Mouse (Mus musculus) E14TG2a.4 (cell line): ENCODE results near the gene Maea.
"Not testable (repeated sequence)": the region's sequence is repeated elsewhere in the genome, so short reads cannot be mapped to it uniquely, and the experiment has no call there.

ENCODE experiments used
- H3K27me3 ChIP-seq: 2 replicates; pipeline ENCODE4 v1.6.1; 2014; ENCODE audit warnings: low read length, control low read depth; ENCODE audit not compliant: insufficient read depth
- H3K36me3 ChIP-seq: 2 replicates; pipeline ENCODE4 v1.6.1; 2014; ENCODE audit warnings: low read length, control low read depth; ENCODE audit not compliant: insufficient read depth
- H3K4me1 ChIP-seq: replicated peaks from 2 replicates; pipeline ENCODE4 v1.6.1; 2014; ENCODE audit warnings: low read depth, low read length, control low read depth
- H3K4me3 ChIP-seq: replicated peaks from 2 replicates; pipeline ENCODE4 v1.5.1; 2014; ENCODE audit warnings: mild to moderate bottlenecking, low read length
- H3K9me3 ChIP-seq: 2 replicates; pipeline ENCODE4 v1.6.1; 2014; ENCODE audit warnings: low read length, control low read depth
- CTCF ChIP-seq: conservative IDR thresholded peaks from 2 replicates; pipeline ENCODE4 v1.5.1; 2014; ENCODE audit warnings: low read length
- NANOG ChIP-seq: IDR thresholded peaks from 2 replicates; pipeline ENCODE4 v1.6.1; 2014; ENCODE audit warnings: borderline replicate concordance, low read length, mixed read lengths
- POU5F1 ChIP-seq: IDR thresholded peaks from 2 replicates; pipeline ENCODE4 v1.6.1; 2014; ENCODE audit warnings: low read length, borderline replicate concordance

Maea gene

GRCm38 (mm10) chr5:33334381-33335272, 682 bp upstream of the Maea start:
- peaks cover 29% of the 10 kb centered on the region for H3K36me3 ChIP-seq
- TF ChIP-seq CTCF (no peak), POU5F1 (no peak), NANOG (no peak)
- H3K4me3 ChIP-seq: peak overlapping the region; percentile 97
- H3K9me3 ChIP-seq: peaks cover 29% of the 10 kb centered on the region
- peaks cover 34% of the 10 kb centered on the region for H3K4me1 ChIP-seq
- H3K27me3 ChIP-seq: no peaks in the 10 kb centered on the region

DNA sequence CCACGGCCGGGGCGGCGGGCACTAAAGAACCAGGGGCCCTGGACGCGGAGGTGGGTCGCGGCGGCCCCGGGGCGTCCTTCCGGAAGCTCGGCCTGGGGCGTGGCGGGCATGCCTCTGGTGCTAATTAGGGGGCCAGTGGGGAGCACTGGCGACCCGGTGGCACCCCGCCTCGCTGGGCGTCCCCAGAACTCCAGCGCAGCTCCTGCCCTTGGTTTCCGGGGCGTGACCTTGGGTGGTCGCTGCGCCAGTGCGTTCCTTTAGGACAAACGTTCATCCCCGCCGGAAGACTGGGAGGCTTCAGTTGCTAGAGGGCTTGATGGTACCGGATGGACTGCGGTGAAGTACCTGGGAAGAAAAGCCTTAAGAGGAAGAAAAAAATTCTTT, 660 bp downstream of the Maea start:
- no peaks in the 10 kb centered on the region for H3K27me3 ChIP-seq
- TF ChIP-seq CTCF (no peak), NANOG (no peak), POU5F1 (no peak)
- H3K36me3 ChIP-seq: peaks cover 36% of the 10 kb centered on the region
- peaks cover 47% of the 10 kb centered on the region for H3K4me1 ChIP-seq
- H3K9me3 ChIP-seq: peaks cover 26% of the 10 kb centered on the region
- H3K4me3 ChIP-seq: peak overlapping the region; percentile 97

DNA sequence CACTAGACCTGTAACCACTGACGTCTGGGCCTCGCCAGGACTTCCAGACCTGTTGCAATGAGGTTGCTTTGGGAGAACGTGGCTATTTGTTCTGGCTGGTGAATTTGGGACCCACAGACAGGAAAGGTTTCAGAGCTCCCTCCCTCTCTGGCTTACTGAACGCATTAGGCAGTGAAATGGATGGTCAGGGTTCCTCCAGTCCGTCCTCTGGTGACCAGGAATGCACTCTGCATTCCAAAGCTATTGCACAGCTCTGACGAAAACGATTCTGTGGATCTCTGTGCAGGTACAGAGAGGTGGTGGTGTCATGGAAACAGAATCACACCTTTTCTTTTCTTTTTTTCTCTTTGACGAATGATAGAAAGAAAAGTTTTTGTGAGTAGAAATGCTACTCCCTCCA, 1.9 kb downstream of the Maea start:
- Histone ChIP-seq H3K9me3 (peaks cover 26% of the 10 kb centered on the region), H3K4me3 (peak overlapping the region; percentile 97), H3K4me1 (peaks cover 56% of the 10 kb centered on the region), H3K36me3 (peaks cover 42% of the 10 kb centered on the region), H3K27me3 (no peaks in the 10 kb centered on the region)
- TF ChIP-seq POU5F1: no peak
- no peak for TF ChIP-seq CTCF
- TF ChIP-seq NANOG: no peak

DNA sequence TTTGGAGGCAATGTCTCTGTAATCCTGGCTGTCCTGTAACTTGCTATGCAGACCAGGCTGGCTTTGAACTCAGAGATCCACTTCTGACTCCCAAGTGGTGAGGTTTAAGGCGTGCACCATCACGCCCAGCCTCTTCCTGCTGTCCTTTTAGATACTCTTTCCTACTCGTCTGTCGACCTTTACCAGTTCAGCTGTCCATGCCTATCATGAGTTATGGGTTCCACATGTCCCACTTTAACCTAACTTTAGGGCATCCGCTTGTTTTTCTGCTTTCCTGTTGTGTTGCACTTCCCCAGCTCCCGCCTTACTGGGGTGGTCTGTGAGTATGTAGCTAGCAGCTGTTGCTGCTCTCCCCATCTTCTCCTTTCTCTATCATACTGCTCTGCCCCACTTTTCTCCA, 5.9 kb downstream of the Maea start:
- Histone ChIP-seq H3K4me1 (peaks cover 81% of the 10 kb centered on the region), H3K27me3 (no peaks in the 10 kb centered on the region), H3K36me3 (peaks cover 72% of the 10 kb centered on the region), H3K4me3 (no peak overlapping the region), H3K9me3 (no peaks in the 10 kb centered on the region)
- TF ChIP-seq NANOG (no peak), CTCF (no peak), POU5F1 (no peak)

GRCm38 (mm10) chr5:33342248-33342647, 6.9 kb downstream of the Maea start:
- H3K27me3 ChIP-seq, H3K4me3 ChIP-seq, H3K9me3 ChIP-seq: not testable (repeated sequence)
- Histone ChIP-seq H3K4me1 (peaks cover 80% of the 10 kb centered on the region), H3K36me3 (peaks cover 74% of the 10 kb centered on the region)
- peak; percentile 38 for TF ChIP-seq CTCF

- peaks cover 68% of the 10 kb centered on the region for H3K36me3 ChIP-seq
- H3K27me3 ChIP-seq: no peaks in the 10 kb centered on the region
- no peak overlapping the region for H3K4me3 ChIP-seq
- no peaks in the 10 kb centered on the region for H3K9me3 ChIP-seq
- H3K4me1 ChIP-seq: peaks cover 80% of the 10 kb centered on the region
- TF ChIP-seq NANOG: no peak
- no peak for TF ChIP-seq CTCF
- no peak for TF ChIP-seq POU5F1
Observed at GRCm38 (mm10) chr5:33342821-33343220, 7.5 kb downstream of the Maea start.

GRCm38 (mm10) chr5:33343571-33343970, 8.3 kb downstream of the Maea start:
- Histone ChIP-seq H3K36me3 (peaks cover 61% of the 10 kb centered on the region), H3K4me3 (no peak overlapping the region), H3K4me1 (peaks cover 75% of the 10 kb centered on the region), H3K9me3 (no peaks in the 10 kb centered on the region), H3K27me3 (no peaks in the 10 kb centered on the region)
- TF ChIP-seq NANOG: no peak
- TF ChIP-seq POU5F1: no peak
- no peak for TF ChIP-seq CTCF

DNA sequence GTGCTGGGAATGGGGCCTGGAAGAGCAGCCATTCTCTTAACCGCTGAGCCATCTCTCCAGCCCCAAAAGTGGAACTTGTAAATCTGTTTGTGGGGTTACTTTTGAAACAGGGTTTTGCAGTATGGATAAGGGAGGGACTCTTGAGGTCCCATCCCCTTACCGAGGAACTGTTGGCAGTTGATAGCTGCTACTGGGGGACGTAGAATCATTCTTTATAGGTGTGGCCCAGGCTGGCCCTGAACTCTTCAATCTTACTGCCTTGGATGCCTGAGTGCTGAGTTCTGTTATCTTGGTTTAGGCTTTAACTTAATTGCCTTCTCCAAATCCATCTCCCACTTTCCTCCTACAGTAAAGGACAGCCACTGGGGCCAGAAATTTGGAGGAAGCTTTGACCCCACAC, 8.8 kb downstream of the Maea start:
- H3K27me3 ChIP-seq: no peaks in the 10 kb centered on the region
- peaks cover 56% of the 10 kb centered on the region for H3K36me3 ChIP-seq
- no peak overlapping the region for H3K4me3 ChIP-seq
- no peak for TF ChIP-seq NANOG
- TF ChIP-seq POU5F1: no peak
- TF ChIP-seq CTCF: no peak
- no peaks in the 10 kb centered on the region for H3K9me3 ChIP-seq
- peaks cover 75% of the 10 kb centered on the region for H3K4me1 ChIP-seq

DNA sequence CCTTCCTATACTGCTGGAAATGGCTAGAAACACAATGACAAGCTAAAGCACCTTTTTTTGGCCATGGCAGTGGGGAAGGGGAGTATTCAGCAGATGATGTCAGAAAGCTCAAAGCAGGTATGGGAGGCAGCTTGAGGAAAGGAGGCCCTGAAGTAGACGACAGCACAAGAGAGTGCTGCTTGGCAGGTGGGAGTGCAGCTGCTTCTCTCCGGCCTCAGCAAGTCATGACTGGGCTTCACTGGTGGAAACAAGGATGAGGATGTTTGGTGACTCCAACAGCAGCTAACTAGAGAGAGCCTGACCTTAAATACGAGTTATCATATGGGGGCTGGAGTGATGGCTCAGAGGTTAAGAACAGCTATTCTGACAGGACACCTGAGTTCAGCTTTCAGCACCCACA, 12.3 kb downstream of the Maea start:
- H3K27me3 ChIP-seq: no peaks in the 10 kb centered on the region
- H3K36me3 ChIP-seq: peaks cover 43% of the 10 kb centered on the region
- peaks cover 63% of the 10 kb centered on the region for H3K4me1 ChIP-seq
- H3K9me3 ChIP-seq: no peaks in the 10 kb centered on the region
- no peak for TF ChIP-seq NANOG
- no peak for TF ChIP-seq CTCF
- no peak for TF ChIP-seq POU5F1
- H3K4me3 ChIP-seq: no peak overlapping the region
